In the genomic region with DNA sequence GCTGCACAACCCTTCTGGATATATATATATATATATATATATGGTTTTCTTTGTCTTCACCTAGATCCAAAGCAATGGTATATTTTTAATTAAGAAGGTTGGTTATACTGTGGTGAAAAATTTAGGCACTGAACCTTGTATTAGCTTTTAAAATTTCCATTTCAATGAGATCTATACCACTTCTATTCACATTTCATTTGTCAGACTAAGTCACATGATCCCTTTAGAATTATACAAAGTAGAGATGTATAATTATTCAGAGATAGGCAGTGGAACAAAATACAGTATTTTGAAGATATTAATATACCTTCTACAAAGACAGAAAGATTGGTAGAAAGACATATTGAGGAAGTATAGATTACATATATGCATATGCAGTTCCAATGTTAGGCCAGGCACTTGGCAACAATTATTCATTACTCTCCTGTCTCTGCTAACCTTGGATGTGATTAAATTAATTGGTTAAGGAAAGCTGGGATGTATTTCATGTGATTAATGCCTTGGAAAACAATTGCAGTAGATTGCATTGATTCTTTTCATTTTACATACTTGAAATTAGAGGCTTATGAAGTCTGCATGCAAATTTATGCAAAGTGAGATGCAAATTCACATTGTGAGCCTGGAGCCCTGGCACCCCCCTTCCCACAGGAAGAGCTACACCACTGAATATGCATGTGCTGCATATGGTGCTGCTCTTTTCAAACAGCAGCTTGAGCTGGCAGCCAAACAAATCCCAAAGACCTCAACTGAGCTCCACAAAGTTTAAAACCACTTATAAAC, we compare ENCODE assay signal across 13 mouse cellular contexts.
DNase-seq lines count a peak whose midpoint lies in the region; ATAC-seq and TF ChIP-seq lines count a peak whose summit lies in the region.
"Had no signal": no experiment of that assay in that cellular context is flagged by ENCODE, and none has a peak within 500 bp of the region (broad histone marks: within the 10 kb centered on the region; RNA-seq: fewer than 3 reads in every experiment).

No protein-coding gene starts in this region.

- no peaks in the 10 kb centered on the region for H3K27me3 ChIP-seq in midbrain, embryonic 11.5 days (ENCODE audit: control insufficient read depth, insufficient read depth, low read length)
- no peaks in the 10 kb centered on the region for H3K27me3 ChIP-seq in midbrain, embryonic 10.5 days (ENCODE audit: low read depth, poor library complexity, severe bottlenecking)
- H3K27me3 ChIP-seq in midbrain, embryonic 12.5 days: no peaks in the 10 kb centered on the region
- no peaks in the 10 kb centered on the region for H3K27me3 ChIP-seq in liver, embryonic 11.5 days (replicated peaks; ENCODE audit: control insufficient read depth, insufficient read depth, low read length)
- H3K27me3 ChIP-seq: heart, embryonic 13.5 days; kidney, embryonic 15.5 days; liver, embryonic 15.5 days had no signal

- H3K4me3 ChIP-seq in midbrain, embryonic 11.5 days (ENCODE audit: low read depth, low read length): no peak overlapping the region
- no peak overlapping the region for H3K4me3 ChIP-seq in midbrain, embryonic 10.5 days
- no peak overlapping the region for H3K4me3 ChIP-seq in layer of hippocampus, adult 2 months
- H3K4me3 ChIP-seq in midbrain, embryonic 12.5 days: no peak overlapping the region
- no peak overlapping the region for H3K4me3 ChIP-seq in liver, embryonic 11.5 days (ENCODE audit: low read depth, low read length)
- H3K4me3 ChIP-seq: heart, embryonic 13.5 days; kidney, embryonic 15.5 days; liver, embryonic 15.5 days; myocyte had no signal

- H3K27ac ChIP-seq in midbrain, embryonic 11.5 days (ENCODE audit: low read depth, low read length): no peak overlapping the region
- H3K27ac ChIP-seq in midbrain, embryonic 10.5 days (replicated peaks): no peak overlapping the region
- H3K27ac ChIP-seq in layer of hippocampus, adult 2 months: no peak overlapping the region
- no peak overlapping the region; the same call in 1 of the 2 replicates for H3K27ac ChIP-seq in midbrain, embryonic 12.5 days (replicated peaks)
- H3K27ac ChIP-seq in liver, embryonic 11.5 days (ENCODE audit: low read depth, low read length): no peak overlapping the region
- H3K27ac ChIP-seq: heart, embryonic 13.5 days; kidney, embryonic 15.5 days; liver, embryonic 15.5 days had no signal

- no peaks in the 10 kb centered on the region for H3K9me3 ChIP-seq in midbrain, embryonic 11.5 days (ENCODE audit: control insufficient read depth, low read length)
- no peaks in the 10 kb centered on the region for H3K9me3 ChIP-seq in midbrain, embryonic 10.5 days (replicated peaks)
- H3K9me3 ChIP-seq in midbrain, embryonic 12.5 days: no peaks in the 10 kb centered on the region
- no peaks in the 10 kb centered on the region for H3K9me3 ChIP-seq in liver, embryonic 11.5 days (ENCODE audit: control insufficient read depth, low read length)
- H3K9me3 ChIP-seq: heart, embryonic 13.5 days; kidney, embryonic 15.5 days; liver, embryonic 15.5 days had no signal

- no peak overlapping the region for H3K4me2 ChIP-seq in midbrain, embryonic 11.5 days
- no peak overlapping the region for H3K4me2 ChIP-seq in midbrain, embryonic 12.5 days (replicated peaks)
- H3K4me2 ChIP-seq in liver, embryonic 11.5 days: no peak overlapping the region
- H3K4me2 ChIP-seq: heart, embryonic 13.5 days; kidney, embryonic 15.5 days; liver, embryonic 15.5 days had no signal

- peak; percentile 75 for DNase-seq in midbrain, embryonic 11.5 days (ENCODE audit: low spot score, missing footprints)
- no peak for DNase-seq in midbrain, embryonic 10.5 days (ENCODE audit: low spot score)
- peak; percentile 11 to 70 for DNase-seq in layer of hippocampus, adult 2 months (ENCODE audit: low spot score in 2 of 2)
- DNase-seq in telencephalon, adult 2 months (ENCODE audit: low read depth, low spot score): peak; percentile 66
- DNase-seq in gastrocnemius, adult 18-20 months (ENCODE audit: low spot score): no peak
- DNase-seq in liver, embryonic 11.5 days (ENCODE audit: low spot score): no peak
- DNase-seq in cerebellum, adult 9-10 months: no peak
- DNase-seq: B cell, adult 2 months had no signal

- H3K4me1 ChIP-seq in midbrain, embryonic 11.5 days (ENCODE audit: control insufficient read depth, insufficient read depth, low read length): no peaks in the 10 kb centered on the region
- no peaks in the 10 kb centered on the region; the same call in 1 of the 2 replicates for H3K4me1 ChIP-seq in midbrain, embryonic 10.5 days
- 0 out of 2 replicates have a peak, but pooled peaks cover 5% of the 10 kb centered on the region for H3K4me1 ChIP-seq in midbrain, embryonic 12.5 days
- no peaks in the 10 kb centered on the region for H3K4me1 ChIP-seq in liver, embryonic 11.5 days (replicated peaks; ENCODE audit: control insufficient read depth, insufficient read depth, low read length)
- H3K4me1 ChIP-seq: heart, embryonic 13.5 days; kidney, embryonic 15.5 days; liver, embryonic 15.5 days had no signal

- H3K9ac ChIP-seq in midbrain, embryonic 11.5 days (ENCODE audit: low read length): no peak overlapping the region
- no peak overlapping the region for H3K9ac ChIP-seq in midbrain, embryonic 12.5 days (replicated peaks)
- no peak overlapping the region for H3K9ac ChIP-seq in liver, embryonic 11.5 days (ENCODE audit: low read depth, low read length)
- H3K9ac ChIP-seq: heart, embryonic 13.5 days; kidney, embryonic 15.5 days; liver, embryonic 15.5 days had no signal

- ATAC-seq in midbrain, embryonic 11.5 days (ENCODE audit: low FRiP score): peak; percentile 92
- peak; percentile 96 for ATAC-seq in midbrain, embryonic 12.5 days (ENCODE audit: low FRiP score, low read depth)
- no peak for ATAC-seq in liver, embryonic 11.5 days (replicated peaks; ENCODE audit: low FRiP score)

- no peaks in the 10 kb centered on the region for H3K36me3 ChIP-seq in midbrain, embryonic 11.5 days (ENCODE audit: control insufficient read depth, insufficient read depth, low read length)
- H3K36me3 ChIP-seq in midbrain, embryonic 10.5 days: no peaks in the 10 kb centered on the region
- H3K36me3 ChIP-seq in midbrain, embryonic 12.5 days: no peaks in the 10 kb centered on the region
- no peaks in the 10 kb centered on the region for H3K36me3 ChIP-seq in liver, embryonic 11.5 days (ENCODE audit: control insufficient read depth, insufficient read depth, low read length)
- H3K36me3 ChIP-seq: heart, embryonic 13.5 days; kidney, embryonic 15.5 days; liver, embryonic 15.5 days had no signal

- no peak for TF ChIP-seq CTCF in layer of hippocampus, adult 2 months (conservative IDR thresholded peaks at IDR 0.05)

Comparison
In these comparisons a context has a peak if more than half of its experiments do, and no peak if none do; other contexts are left out.
1. DNase-seq: peak in midbrain, embryonic 11.5 days (single experiment), layer of hippocampus, adult 2 months (2 of 2) and telencephalon, adult 2 months (single experiment); none in midbrain, embryonic 10.5 days (single experiment), gastrocnemius, adult 18-20 months (single experiment), liver, embryonic 11.5 days (single experiment) and cerebellum, adult 9-10 months (single experiment).